Mouse (Mus musculus) liver, adult 2 months (tissue): ENCODE results near the gene Lpar6. TPM values are rescaled to one million over a fixed set of nuclear protein-coding genes. Genes with fewer than 3 reads are reported as not detected.

Experiments used
- DNase-seq: peaks from one replicate; pipeline ENCODE4 v3.0.0-alpha.2; 2011; ENCODE audit warnings: low read depth, low spot score; ENCODE audit errors: extremely low read depth
- H3K27ac ChIP-seq: fragments of 200-500 bp; replicated peaks from 2 replicates; pipeline ENCODE4 v1.5.1; 2012; ENCODE audit warnings: low read depth, mild to moderate bottlenecking, control low read depth, inconsistent platforms, low read length; ENCODE audit not compliant: insufficient read depth
- H3K27me3 ChIP-seq: fragments of 200-500 bp; 2 replicates; pipeline ENCODE4 v1.6.1; 2012; ENCODE audit warnings: mild to moderate bottlenecking, moderate library complexity, low read length, inconsistent platforms; ENCODE audit not compliant: control insufficient read depth, insufficient read depth
- H3K36me3 ChIP-seq: fragments of 200-500 bp; 2 replicates; pipeline ENCODE4 v1.6.1; 2012; ENCODE audit warnings: low read length, inconsistent platforms; ENCODE audit not compliant: control insufficient read depth, insufficient read depth
- H3K4me1 ChIP-seq: fragments of 200-500 bp; 2 replicates; pipeline ENCODE4 v1.6.1; 2011; ENCODE audit warnings: low read length; ENCODE audit not compliant: control insufficient read depth, insufficient read depth
- H3K4me3 ChIP-seq: fragments of 200-500 bp; 2 replicates; pipeline ENCODE4 v1.5.1; 2011; ENCODE audit warnings: low read depth, mild to moderate bottlenecking, control low read depth, low read length, moderate library complexity; ENCODE audit not compliant: insufficient read depth
- H3K79me2 ChIP-seq: fragments of 200-500 bp; 2 replicates; pipeline ENCODE4 v1.6.1; 2012; ENCODE audit warnings: inconsistent platforms, mild to moderate bottlenecking, low read length, moderate library complexity; ENCODE audit not compliant: control insufficient read depth, insufficient read depth
- H3K9ac ChIP-seq: fragments of 200-500 bp; 2 replicates; pipeline ENCODE4 v1.6.1; 2012; ENCODE audit warnings: low read depth, mild to moderate bottlenecking, control low read depth, inconsistent platforms, low read length
- CTCF ChIP-seq: fragments of 200-500 bp; IDR thresholded peaks from 2 replicates; pipeline ENCODE4 v1.5.1; 2011; ENCODE audit warnings: low read depth, low read length, control low read depth
- POLR2A ChIP-seq: fragments of 200-500 bp; IDR thresholded peaks from 2 replicates; pipeline ENCODE4 v1.6.1; 2011; ENCODE audit warnings: low read length, control low read depth; ENCODE audit not compliant: insufficient read depth; ENCODE audit errors: extremely low read depth
- WGBS: fragments of 180-500 bp; shearing (Covaris S2); methylation state at CpG from one replicate; pipeline ENCODE4 v1.1.7; 2018; 5-methylcytosine and 5-hydroxymethylcytosine counted together
- polyA plus RNA-seq: library from polyadenylated mRNA; depleted of rRNA; stranded (reverse); fragments of >200 nt; gene quantifications from 2 replicates; pipeline ENCODE4 v1.2.3, GENCODE M21; 2012; rRNA removed
- total RNA-seq: library from RNA; depleted of rRNA; stranded (reverse); fragments of >200 nt; gene quantifications from 2 replicates; pipeline ENCODE4 v1.2.3, GENCODE M21; 2014; rRNA removed

Gene Lpar6
- total and polyA plus RNA-seq, 2 experiments = 3.1 to 12.4 TPM

- 0% methylated on average over 1 of the region's 1 CpGs for WGBS
- Histone ChIP-seq H3K27ac (no peak overlapping the region), H3K4me1 (no peaks in the 10 kb centered on the region), H3K27me3 (no peaks in the 10 kb centered on the region), H3K36me3 (peaks cover 6% of the 10 kb centered on the region; the same call in 1 of the 2 replicates), H3K4me3 (no peak overlapping the region), H3K9ac (no peak overlapping the region), H3K79me2 (no peaks in the 10 kb centered on the region)
- TF ChIP-seq POLR2A (no peak), CTCF (peak; percentile 67)
- peak; percentile 55 for DNase-seq
Measured at GRCm38 (mm10) chr14:73280996-73281395, 43.3 kb downstream of the Lpar6 start.

- no peak overlapping the region for H3K4me3 ChIP-seq
- H3K27ac ChIP-seq = no peak overlapping the region
- H3K79me2 ChIP-seq = no peaks in the 10 kb centered on the region
- H3K4me1 ChIP-seq = no peaks in the 10 kb centered on the region
- H3K9ac ChIP-seq = no peak overlapping the region
- no peaks in the 10 kb centered on the region for H3K27me3 ChIP-seq
- H3K36me3 ChIP-seq = peaks cover 2% of the 10 kb centered on the region; the same call in 1 of the 2 replicates
- no peak for DNase-seq
- 97% methylated on average over 2 of the region's 2 CpGs for WGBS
- no peak for TF ChIP-seq CTCF
- no peak for TF ChIP-seq POLR2A
Measured at GRCm38 (mm10) chr14:73289915-73290314, 52.2 kb downstream of the Lpar6 start.

GRCm38 (mm10) chr14:73292434-73292833 is 54.7 kb downstream of the Lpar6 start:
- no peak for DNase-seq
- no peak overlapping the region for H3K4me3 ChIP-seq
- no peak overlapping the region for H3K27ac ChIP-seq
- H3K4me1 ChIP-seq = no peaks in the 10 kb centered on the region
- H3K79me2 ChIP-seq = no peaks in the 10 kb centered on the region
- no peaks in the 10 kb centered on the region for H3K27me3 ChIP-seq
- TF ChIP-seq POLR2A (no peak), CTCF (no peak)
- WGBS = 81% methylated on average over 1 of the region's 1 CpGs
- H3K9ac ChIP-seq = no peak overlapping the region
- H3K36me3 ChIP-seq = peaks cover 2% of the 10 kb centered on the region; the same call in 1 of the 2 replicates

Other genes with a start within 250 kb of the Lpar6 start
- gene Cysltr2, start 188.8 kb upstream of the Lpar6 start, total RNA-seq = 1.1 and 1.3 TPM in 2 replicates
- 0.21 and 0.77 TPM in 2 replicates for gene Cysltr2, start 188.8 kb upstream of the Lpar6 start, polyA plus RNA-seq
- 30.3 and 32.6 TPM in 2 replicates for gene Rcbtb2, start 114.9 kb upstream of the Lpar6 start, total RNA-seq
- gene Rcbtb2, start 114.9 kb upstream of the Lpar6 start, polyA plus RNA-seq = 26.0 and 28.0 TPM in 2 replicates
- gene Rb1, start 87.9 kb downstream of the Lpar6 start, total RNA-seq = 7.0 and 7.2 TPM in 2 replicates
- 1.1 and 1.2 TPM in 2 replicates for gene Rb1, start 87.9 kb downstream of the Lpar6 start, polyA plus RNA-seq
- 967 and 981 TPM in 2 replicates for gene Itm2b, start 147.4 kb downstream of the Lpar6 start, total RNA-seq
- gene Itm2b, start 147.4 kb downstream of the Lpar6 start, polyA plus RNA-seq = 1,187 and 1,239 TPM in 2 replicates